Mouse (Mus musculus) embryonic facial prominence, embryonic 12.5 days (tissue): ENCODE measurements around the gene Gm49601. TPM values are rescaled to one million over a fixed set of nuclear protein-coding genes. Genes with fewer than 3 reads are reported as not detected.

Experiments used
- ATAC-seq: fragments of 200-750 bp; cut with Nextera tagmentation; 2 replicates; pipeline ENCODE4 v1.8.0; 2017; ENCODE audit not compliant: insufficient number of reproducible peaks, insufficient read depth, low FRiP score, low TSS enrichment
- H3K27ac ChIP-seq: fragments of 300-500 bp; sonication (generic); 2 replicates; pipeline ENCODE4 v1.5.1; 2016; ENCODE audit warnings: mild to moderate bottlenecking
- H3K27me3 ChIP-seq: fragments of 300-500 bp; sonication (generic); 2 replicates; pipeline ENCODE4 v1.6.1; 2016; ENCODE audit warnings: mild to moderate bottlenecking, moderate library complexity
- H3K36me3 ChIP-seq: fragments of 300-500 bp; sonication (generic); 2 replicates; pipeline ENCODE4 v1.6.1; 2016; ENCODE audit warnings: mild to moderate bottlenecking
- H3K4me1 ChIP-seq: fragments of 300-500 bp; sonication (generic); 2 replicates; pipeline ENCODE4 v1.6.1; 2016
- H3K4me2 ChIP-seq: fragments of 300-500 bp; sonication (generic); replicated peaks from 2 replicates; pipeline ENCODE4 v1.6.1; 2016; ENCODE audit warnings: mild to moderate bottlenecking, moderate library complexity
- H3K4me3 ChIP-seq: fragments of 300-500 bp; sonication (generic); 2 replicates; pipeline ENCODE4 v1.5.1; 2016; ENCODE audit warnings: mild to moderate bottlenecking
- H3K9ac ChIP-seq: fragments of 300-500 bp; sonication (generic); 2 replicates; pipeline ENCODE4 v1.6.1; 2016; ENCODE audit warnings: mild to moderate bottlenecking, moderate library complexity
- H3K9me3 ChIP-seq: fragments of 300-500 bp; sonication (generic); 2 replicates; pipeline ENCODE4 v1.6.1; 2016; ENCODE audit warnings: mild to moderate bottlenecking, moderate library complexity
- WGBS: fragments of 180-500 bp; shearing (Covaris S2); methylation state at CpG from one replicate; pipeline ENCODE4 v1.1.7; 2016; 5-methylcytosine and 5-hydroxymethylcytosine counted together
- polyA plus RNA-seq: library from polyadenylated mRNA; unstranded; fragments of >200 nt; fragmentation: Nextera tagmentation; extraction: Ambion mirVana; gene quantifications from 2 replicates; pipeline ENCODE4 v1.2.1, GENCODE M21; 2016

The Gm49601 gene
- 8.1 and 10.4 TPM in 2 replicates for polyA plus RNA-seq

DNA sequence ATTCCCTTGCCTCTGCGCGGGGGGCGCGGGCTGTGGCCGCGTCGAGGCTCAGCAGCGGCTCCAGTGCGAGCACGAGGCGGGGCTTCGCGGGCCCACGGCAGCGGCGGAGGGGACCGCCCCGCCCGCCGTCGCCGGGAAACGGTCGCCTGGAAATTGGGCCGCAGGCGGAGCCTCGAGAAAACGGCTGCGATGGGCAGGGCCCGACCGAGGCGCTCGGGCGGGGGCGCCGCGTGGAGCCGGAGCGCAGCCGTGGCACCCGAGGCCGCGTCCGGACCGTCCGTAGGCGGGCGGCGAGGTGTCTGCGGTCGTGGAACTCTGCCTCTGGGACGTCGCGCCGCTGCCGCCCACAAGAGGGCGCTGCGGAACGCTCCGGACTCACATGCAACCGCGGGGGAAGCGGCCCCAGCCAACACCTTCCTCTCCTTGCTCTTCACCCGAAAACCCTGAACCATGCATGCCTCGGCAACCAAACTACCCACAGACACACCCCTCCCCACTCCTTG lies at the start of gene Gm49601:
Gene Gm49601, minus strand, starts transcription at position 52 of the 503 bp plus-strand sequence.
- WGBS = under 1% methylated on average over 65 of the region's 65 CpGs
- Histone ChIP-seq H3K9me3 (no peaks in the 10 kb centered on the region), H3K27ac (no peak within 1 kb of the TSS), H3K36me3 (peaks cover 28% of the 10 kb centered on the region), H3K4me2 (peak within 1 kb of the TSS; percentile 83), H3K9ac (peak within 1 kb of the TSS; percentile 51), H3K27me3 (peaks cover 63% of the 10 kb centered on the region), H3K4me3 (peak within 1 kb of the TSS; percentile 44), H3K4me1 (peaks cover 35% of the 10 kb centered on the region)
- ATAC-seq = 0 out of 2 replicates have a peak, but pooled peaks have one; percentile 8

DNA sequence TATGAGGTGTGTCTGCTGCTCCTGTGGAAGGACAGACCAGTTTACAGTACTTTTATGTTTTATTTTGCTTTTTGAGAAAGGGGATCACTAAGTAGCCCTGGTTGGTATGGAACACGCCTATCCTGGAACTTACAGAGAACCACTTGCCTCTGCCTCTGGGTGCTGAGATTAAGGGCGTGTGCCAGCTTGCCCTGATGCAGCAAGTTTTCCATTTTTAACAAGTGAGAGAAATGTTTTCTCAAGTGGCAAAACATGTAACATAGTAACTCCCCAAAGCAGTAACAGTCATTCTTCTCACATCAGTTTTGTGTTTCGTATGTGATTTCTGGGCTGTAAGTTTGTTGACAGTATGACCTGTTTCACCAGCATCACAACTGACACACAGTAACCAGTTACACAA lies 46.8 kb upstream of the Gm49601 start:
- H3K9me3 ChIP-seq = no peaks in the 10 kb centered on the region
- H3K4me1 ChIP-seq = no peaks in the 10 kb centered on the region
- no peak overlapping the region for H3K4me2 ChIP-seq
- H3K9ac ChIP-seq = no peak overlapping the region
- no peak for ATAC-seq
- no peaks in the 10 kb centered on the region for H3K36me3 ChIP-seq
- no peaks in the 10 kb centered on the region for H3K27me3 ChIP-seq
- no peak overlapping the region for H3K27ac ChIP-seq
- WGBS = 76% methylated on average over 3 of the region's 3 CpGs
- no peak overlapping the region for H3K4me3 ChIP-seq

DNA sequence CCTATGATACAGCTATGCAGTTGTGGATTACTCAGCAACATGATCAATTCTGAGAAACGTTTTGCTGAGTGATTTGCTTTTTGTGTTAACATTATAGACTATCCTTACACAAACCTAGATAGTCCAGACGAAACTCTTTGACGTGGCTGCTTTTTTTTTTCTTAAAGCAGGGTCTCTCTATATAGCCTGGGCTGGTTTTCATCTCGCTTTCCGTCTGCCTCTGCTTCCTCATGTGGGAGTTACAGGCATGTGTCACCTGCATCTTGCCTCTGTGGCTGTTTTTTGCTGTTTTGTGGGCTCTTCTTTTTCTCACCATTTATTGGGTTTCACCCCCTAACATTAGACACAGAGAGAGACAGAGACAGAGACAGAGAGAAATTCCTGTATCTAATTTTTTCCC lies 45.8 kb upstream of the Gm49601 start:
- Histone ChIP-seq H3K4me3 (no peak overlapping the region), H3K27ac (no peak overlapping the region), H3K4me2 (no peak overlapping the region), H3K4me1 (no peaks in the 10 kb centered on the region), H3K9me3 (no peaks in the 10 kb centered on the region), H3K36me3 (no peaks in the 10 kb centered on the region), H3K9ac (no peak overlapping the region), H3K27me3 (no peaks in the 10 kb centered on the region)
- ATAC-seq = no peak
- WGBS = 67% methylated on average over 5 of the region's 5 CpGs

DNA sequence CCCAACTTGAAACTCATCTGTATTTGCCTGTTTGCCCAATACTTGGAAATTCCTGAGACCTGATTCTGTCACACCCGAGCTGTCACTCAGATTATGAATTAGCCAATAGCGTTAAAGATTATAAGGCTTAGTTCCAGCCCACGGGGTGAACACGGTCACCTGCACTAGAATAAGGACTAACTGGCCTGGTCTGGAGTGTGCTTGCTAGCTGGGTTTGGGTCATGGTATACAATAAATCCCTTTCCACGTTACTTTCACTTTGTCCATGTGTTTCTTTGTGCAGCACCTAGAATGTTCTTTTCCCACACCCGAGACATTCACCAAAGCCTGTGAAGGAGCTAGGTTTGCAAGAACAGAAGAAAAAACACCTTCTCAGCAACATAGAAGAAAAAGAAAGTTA lies 43.7 kb upstream of the Gm49601 start:
- no peak for ATAC-seq
- WGBS = 67% methylated on average over 6 of the region's 6 CpGs
- no peak overlapping the region for H3K27ac ChIP-seq

DNA sequence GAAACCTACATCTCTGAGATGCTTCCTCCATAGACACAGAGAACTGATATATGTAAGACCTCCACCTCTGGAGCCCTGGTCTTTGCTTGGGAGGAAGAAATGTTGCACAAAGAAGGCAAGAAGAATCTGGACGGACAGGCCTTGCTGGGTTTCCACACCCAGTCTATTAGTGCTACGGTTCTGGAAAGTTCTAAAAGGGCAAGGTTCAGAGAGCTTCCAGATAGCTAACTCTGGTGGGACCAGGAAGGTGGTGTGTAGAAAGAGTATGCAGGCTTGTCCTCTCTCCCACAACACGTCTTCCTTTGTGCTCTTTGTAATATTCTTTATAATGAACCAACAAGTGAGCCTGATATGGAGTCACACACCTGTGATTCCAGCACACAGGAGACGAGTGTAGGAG lies 32.4 kb upstream of the Gm49601 start:
- no peak overlapping the region for H3K4me2 ChIP-seq
- H3K9ac ChIP-seq = no peak overlapping the region
- H3K4me3 ChIP-seq = no peak overlapping the region
- H3K27ac ChIP-seq = no peak overlapping the region
- no peaks in the 10 kb centered on the region for H3K27me3 ChIP-seq
- no peak for ATAC-seq
- WGBS = 75% methylated on average over 4 of the region's 4 CpGs
- H3K36me3 ChIP-seq = no peaks in the 10 kb centered on the region
- H3K9me3 ChIP-seq = no peaks in the 10 kb centered on the region
- no peaks in the 10 kb centered on the region for H3K4me1 ChIP-seq

More for the DNA sequence above, 43.7 kb upstream of the Gm49601 start:
- Histone ChIP-seq H3K9ac (no peak overlapping the region), H3K4me1 (no peaks in the 10 kb centered on the region), H3K27me3 (no peaks in the 10 kb centered on the region), H3K4me3 (no peak overlapping the region), H3K9me3 (no peaks in the 10 kb centered on the region), H3K4me2 (no peak overlapping the region), H3K36me3 (no peaks in the 10 kb centered on the region)

DNA sequence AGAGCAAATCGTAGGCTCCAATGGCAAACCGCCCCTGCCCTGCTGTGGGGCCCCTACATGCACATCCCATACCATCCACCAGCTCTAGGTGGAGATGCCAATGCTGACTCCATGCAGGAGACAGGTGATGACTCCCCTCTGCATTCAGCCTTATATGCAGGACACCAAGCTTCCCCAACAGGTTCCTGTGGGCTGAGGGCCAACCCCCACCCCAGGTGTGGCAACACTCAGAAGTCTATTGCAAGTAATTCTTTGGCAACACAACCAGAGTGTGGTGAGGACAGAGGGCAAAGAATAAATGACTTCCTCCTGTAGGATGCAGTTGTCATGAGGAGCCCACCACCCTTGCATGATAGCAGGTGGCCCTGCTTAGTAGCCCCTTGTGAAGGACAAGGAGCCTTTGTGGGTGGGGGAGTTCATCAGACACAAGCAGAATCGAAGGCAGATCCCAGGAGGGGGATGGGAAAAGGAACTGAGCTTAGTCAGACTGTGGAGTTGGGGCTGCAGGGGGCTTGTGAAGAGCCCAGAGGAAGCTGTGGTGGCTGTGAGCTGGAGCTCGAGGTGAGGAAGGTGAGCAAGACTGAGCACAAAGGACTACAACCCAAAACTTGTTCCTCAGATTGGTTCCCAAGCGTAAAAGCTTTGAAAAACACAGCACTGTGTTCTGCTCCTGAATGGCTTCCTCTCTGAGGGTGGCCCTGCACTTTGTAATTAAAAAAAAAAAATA lies 29.3 kb upstream of the Gm49601 start:
- no peak for ATAC-seq
- H3K4me3 ChIP-seq = no peak overlapping the region
- WGBS = 60% methylated on average over 5 of the region's 5 CpGs
- no peaks in the 10 kb centered on the region for H3K36me3 ChIP-seq
- no peaks in the 10 kb centered on the region for H3K27me3 ChIP-seq
- no peak overlapping the region for H3K9ac ChIP-seq
- no peaks in the 10 kb centered on the region for H3K9me3 ChIP-seq
- H3K4me1 ChIP-seq = no peaks in the 10 kb centered on the region
- H3K4me2 ChIP-seq = no peak overlapping the region
- no peak overlapping the region for H3K27ac ChIP-seq

DNA sequence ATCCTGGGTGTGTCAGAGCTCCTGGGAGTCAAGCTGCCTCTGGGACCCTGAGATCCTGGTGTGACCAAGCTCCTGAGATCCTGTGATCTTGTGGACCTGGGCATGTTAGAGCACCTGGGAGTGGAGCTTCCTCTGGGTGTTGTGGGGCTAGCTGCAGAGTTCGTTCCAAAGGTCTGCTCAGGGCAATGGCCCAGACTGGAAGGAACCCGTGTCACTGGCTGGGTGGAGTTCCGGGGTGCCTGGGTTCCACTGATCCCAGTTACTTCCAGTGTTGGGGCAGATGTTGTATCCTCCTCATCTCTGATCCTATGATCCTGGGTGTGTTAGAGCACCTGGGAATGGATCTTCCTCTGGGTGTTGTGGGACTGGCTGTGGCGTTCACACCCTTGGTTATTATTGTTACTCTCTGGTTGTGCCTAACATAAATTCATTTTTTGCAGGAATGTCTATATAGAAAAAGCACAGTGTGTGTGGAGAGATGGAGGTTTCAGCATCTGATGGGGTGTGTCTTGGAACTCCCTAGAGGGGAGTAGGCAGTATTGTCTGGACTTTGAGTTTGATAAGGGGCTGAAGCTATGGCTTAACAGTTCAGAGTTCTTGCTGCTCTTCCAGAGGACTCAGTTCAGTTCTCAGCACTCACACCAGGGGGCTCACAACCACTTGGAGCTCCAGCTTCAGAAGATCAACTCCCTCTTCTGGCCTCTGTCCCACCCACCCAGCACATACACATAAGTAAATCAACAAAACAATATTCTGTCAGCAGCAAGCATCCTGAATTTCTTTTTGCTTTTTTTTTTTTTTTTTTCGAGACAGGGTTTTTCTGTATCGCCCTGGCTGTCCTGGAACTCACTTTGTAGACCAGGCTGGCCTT lies 27.3 kb upstream of the Gm49601 start:
- Histone ChIP-seq H3K4me2 (no peak overlapping the region), H3K36me3 (no peaks in the 10 kb centered on the region), H3K9ac (no peak overlapping the region), H3K27ac (no peak overlapping the region), H3K4me3 (no peak overlapping the region), H3K4me1 (no peaks in the 10 kb centered on the region), H3K9me3 (no peaks in the 10 kb centered on the region), H3K27me3 (no peaks in the 10 kb centered on the region)
- no peak for ATAC-seq
- WGBS = 83% methylated on average over 6 of the region's 6 CpGs

DNA sequence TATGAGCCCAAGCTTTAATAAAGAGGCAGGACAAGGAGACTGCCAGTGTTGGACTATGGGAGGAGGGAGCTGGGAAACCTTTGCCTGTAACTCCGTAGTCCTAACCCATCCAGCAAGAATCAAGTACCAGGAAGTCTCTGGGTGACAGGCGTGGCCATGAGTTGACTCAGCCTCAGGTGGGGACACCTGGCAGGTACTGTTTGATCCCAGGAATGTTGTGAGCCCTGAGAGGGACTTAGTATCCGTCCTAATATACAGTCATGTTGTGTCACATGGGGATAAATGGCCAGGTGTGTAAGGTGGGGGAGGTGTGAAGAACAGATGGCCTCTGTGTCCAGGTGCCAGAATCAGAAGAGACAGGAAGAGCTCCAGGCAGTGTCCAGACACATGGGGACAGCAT lies 22.9 kb upstream of the Gm49601 start:
- H3K9me3 ChIP-seq = no peaks in the 10 kb centered on the region
- H3K4me1 ChIP-seq = peaks cover 5% of the 10 kb centered on the region; the same call in 1 of the 2 replicates
- no peak overlapping the region for H3K9ac ChIP-seq
- H3K4me2 ChIP-seq = no peak overlapping the region
- no peak overlapping the region for H3K27ac ChIP-seq
- no peak for ATAC-seq
- WGBS = 59% methylated on average over 3 of the region's 3 CpGs
- no peak overlapping the region for H3K4me3 ChIP-seq
- H3K27me3 ChIP-seq = no peaks in the 10 kb centered on the region
- no peaks in the 10 kb centered on the region for H3K36me3 ChIP-seq

DNA sequence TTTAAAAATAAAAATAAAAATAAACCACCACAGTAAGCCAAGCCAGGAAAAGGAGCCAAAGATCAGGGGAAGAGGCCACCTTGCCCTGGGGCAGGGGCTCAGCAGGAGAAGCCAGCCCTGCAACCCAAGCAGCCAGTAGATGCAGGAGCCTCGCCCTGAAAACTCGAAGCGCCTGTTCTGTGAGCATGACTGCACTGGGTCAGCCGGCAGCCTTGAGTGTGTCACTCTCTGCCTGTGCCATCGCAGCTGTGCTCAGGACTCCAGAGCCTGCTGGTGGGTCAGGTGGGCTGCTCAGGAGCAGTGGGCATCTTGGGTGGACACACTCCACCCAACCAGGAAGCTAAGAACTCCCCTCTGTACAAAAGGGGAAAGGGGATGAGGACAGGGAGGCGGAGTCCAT lies 19.1 kb upstream of the Gm49601 start:
- no peaks in the 10 kb centered on the region for H3K36me3 ChIP-seq
- H3K9ac ChIP-seq = no peak overlapping the region
- no peak overlapping the region for H3K4me3 ChIP-seq
- WGBS = 49% methylated on average over 6 of the region's 6 CpGs
- H3K27ac ChIP-seq = no peak overlapping the region
- ATAC-seq = no peak
- peaks cover 5% of the 10 kb centered on the region; the same call in 1 of the 2 replicates for H3K4me1 ChIP-seq
- H3K4me2 ChIP-seq = no peak overlapping the region
- H3K27me3 ChIP-seq = no peaks in the 10 kb centered on the region
- H3K9me3 ChIP-seq = no peaks in the 10 kb centered on the region

DNA sequence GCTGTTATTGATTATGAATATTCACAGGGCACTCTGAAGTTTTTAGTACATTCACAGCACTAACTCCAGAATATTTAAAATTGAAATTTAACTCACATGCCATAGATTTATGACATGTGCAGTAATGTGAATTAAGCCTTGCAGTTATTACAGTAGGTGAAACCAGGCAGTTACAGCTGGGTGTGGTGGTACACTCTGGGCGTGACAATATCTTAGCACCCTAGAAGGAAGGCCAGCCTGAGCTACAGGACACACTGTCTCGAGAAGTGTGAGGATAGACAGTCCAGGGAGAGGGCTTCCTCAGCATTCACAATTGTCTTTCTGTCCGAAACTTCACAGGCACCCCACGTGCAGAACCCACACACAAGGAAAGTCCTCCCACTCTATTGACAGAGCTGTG lies 18.3 kb upstream of the Gm49601 start:
- no peak for ATAC-seq
- H3K4me2 ChIP-seq = no peak overlapping the region

DNA sequence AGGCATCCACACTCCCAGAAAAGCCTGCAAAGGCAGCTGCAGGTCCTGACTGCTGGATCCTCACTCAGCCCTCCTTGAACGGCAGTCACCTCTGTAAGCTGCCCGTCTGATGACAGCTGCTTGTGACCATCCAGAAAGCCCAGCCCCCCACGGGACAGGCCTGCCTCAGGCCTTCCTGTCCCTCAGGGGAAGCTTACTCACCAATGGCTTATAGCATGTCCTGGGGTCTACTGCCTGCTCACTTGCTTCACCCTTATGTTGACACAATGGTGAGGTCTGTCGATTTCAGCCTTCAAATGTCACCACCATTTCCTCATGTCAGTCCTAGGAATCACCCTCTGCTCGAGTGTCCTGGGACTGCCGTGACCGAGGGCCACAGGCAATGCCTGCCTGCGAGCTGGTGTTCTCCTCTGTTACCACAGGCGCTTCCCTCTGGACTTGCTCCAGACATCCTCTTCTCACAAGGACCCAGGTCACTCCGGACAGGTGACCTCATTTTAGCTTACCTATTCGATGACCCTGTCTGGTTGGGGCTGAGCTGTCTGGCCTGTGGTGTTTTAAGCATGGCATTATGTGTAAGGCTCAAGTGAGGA lies 17.3 kb upstream of the Gm49601 start:
- WGBS = 64% methylated on average over 11 of the region's 11 CpGs
- Histone ChIP-seq H3K9ac (no peak overlapping the region), H3K27me3 (no peaks in the 10 kb centered on the region), H3K4me3 (no peak overlapping the region), H3K36me3 (no peaks in the 10 kb centered on the region), H3K9me3 (no peaks in the 10 kb centered on the region), H3K4me2 (no peak overlapping the region), H3K4me1 (peaks cover 5% of the 10 kb centered on the region; the same call in 1 of the 2 replicates), H3K27ac (no peak overlapping the region)
- ATAC-seq = no peak

More for the DNA sequence above, 18.3 kb upstream of the Gm49601 start:
- Histone ChIP-seq H3K9me3 (no peaks in the 10 kb centered on the region), H3K27me3 (no peaks in the 10 kb centered on the region), H3K4me3 (no peak overlapping the region), H3K9ac (no peak overlapping the region), H3K36me3 (no peaks in the 10 kb centered on the region), H3K4me1 (peaks cover 5% of the 10 kb centered on the region; the same call in 1 of the 2 replicates), H3K27ac (no peak overlapping the region)
- 77% methylated on average over 4 of the region's 4 CpGs for WGBS
